Mouse (Mus musculus) spleen, adult 2 months (tissue): ENCODE data around the gene Faap20.

Source experiments
- CTCF ChIP-seq: fragments of 200-500 bp; IDR thresholded peaks from 2 replicates; pipeline ENCODE4 v1.5.1; 2011; ENCODE audit warnings: mild to moderate bottlenecking, inconsistent platforms; ENCODE audit not compliant: insufficient read depth, insufficient read length, insufficient replicate concordance; ENCODE audit errors: extremely low read depth
- POLR2A ChIP-seq: fragments of 200-500 bp; IDR thresholded peaks from 2 replicates; pipeline ENCODE4 v1.6.1; 2011; ENCODE audit warnings: low read depth, low read length, inconsistent platforms

GRCm38 (mm10) chr4:155222552-155222840 lies 27.1 kb upstream of the Faap20 start, which contains the start of gene Ski:
- no peak for TF ChIP-seq POLR2A
- no peak for TF ChIP-seq CTCF
